Comparison of ENCODE assay signal across 8 mouse cellular contexts in genomic region chr15:12268021-12268420, GRCm38 (mm10). TPM values are rescaled to one million over a fixed set of nuclear protein-coding genes. Genes with fewer than 3 reads are reported as not detected.
DNase-seq lines count a peak whose midpoint lies in the region; ATAC-seq and TF ChIP-seq lines count a peak whose summit lies in the region.

No protein-coding gene starts in this region.

- ATAC-seq in embryonic facial prominence, embryonic 14.5 days (ENCODE audit: low read depth): peak; percentile 67
- ATAC-seq in heart, embryonic 16.5 days (replicated peaks; ENCODE audit: extremely low read depth, insufficient read depth, low FRiP score): peak; percentile 52; the same call in 1 of the 2 replicates

- no peak overlapping the region for H3K4me3 ChIP-seq in bone marrow, adult 2 months (replicated peaks; ENCODE audit: control insufficient read depth, low read depth, low read length)
- no peak overlapping the region for H3K4me3 ChIP-seq in embryonic facial prominence, embryonic 14.5 days (ENCODE audit: low read depth, low read length)
- no peak overlapping the region for H3K4me3 ChIP-seq in heart, embryonic 16.5 days (ENCODE audit: low read length)
- H3K4me3 ChIP-seq in liver, adult 2 months (ENCODE audit: insufficient read depth, low read depth, low read length): no peak overlapping the region

- peak; percentile 80 for TF ChIP-seq CTCF in bone marrow, adult 2 months (IDR thresholded peaks at IDR 0.05; ENCODE audit: control insufficient read depth, insufficient read depth, low read length)
- peak; percentile 83 for TF ChIP-seq CTCF in liver, adult 2 months (IDR thresholded peaks at IDR 0.05; ENCODE audit: low read depth, low read length)

- no peaks in the 10 kb centered on the region for H3K27me3 ChIP-seq in embryonic facial prominence, embryonic 14.5 days (replicated peaks; ENCODE audit: control insufficient read depth, insufficient read depth, low read length)
- H3K27me3 ChIP-seq in heart, embryonic 16.5 days (ENCODE audit: control insufficient read depth, insufficient read depth, low read length): no peaks in the 10 kb centered on the region
- no peaks in the 10 kb centered on the region for H3K27me3 ChIP-seq in liver, adult 2 months (ENCODE audit: control insufficient read depth, insufficient read depth, low read length)
- no peaks in the 10 kb centered on the region for H3K27me3 ChIP-seq in splenic B cell, adult 2 months (ENCODE audit: control insufficient read depth, insufficient read depth, low read length, poor library complexity, severe bottlenecking)

- peaks cover 81% of the 10 kb centered on the region for H3K36me3 ChIP-seq in embryonic facial prominence, embryonic 14.5 days (ENCODE audit: control insufficient read depth, insufficient read depth, low read length)
- H3K36me3 ChIP-seq in heart, embryonic 16.5 days (ENCODE audit: control insufficient read depth, insufficient read depth): peaks cover 46% of the 10 kb centered on the region
- H3K36me3 ChIP-seq in liver, adult 2 months (ENCODE audit: control insufficient read depth, insufficient read depth, low read length): peaks cover 23% of the 10 kb centered on the region
- peaks cover 16% of the 10 kb centered on the region for H3K36me3 ChIP-seq in splenic B cell, adult 2 months (ENCODE audit: control insufficient read depth, insufficient read depth, low read length, poor library complexity, severe bottlenecking)

- H3K27ac ChIP-seq in bone marrow, adult 2 months (ENCODE audit: control insufficient read depth, insufficient read depth, low read depth, low read length, poor library complexity): no peak overlapping the region
- no peak overlapping the region for H3K27ac ChIP-seq in embryonic facial prominence, embryonic 14.5 days (replicated peaks; ENCODE audit: low read depth, low read length)
- no peak overlapping the region for H3K27ac ChIP-seq in heart, embryonic 16.5 days (ENCODE audit: low read length)
- H3K27ac ChIP-seq in liver, adult 2 months (replicated peaks; ENCODE audit: insufficient read depth, low read depth, low read length): no peak overlapping the region

- no peak overlapping the region for H3K9ac ChIP-seq in embryonic facial prominence, embryonic 14.5 days (ENCODE audit: low read depth, low read length)
- no peak overlapping the region for H3K9ac ChIP-seq in heart, embryonic 16.5 days (ENCODE audit: low read length)
- H3K9ac ChIP-seq in liver, adult 2 months (ENCODE audit: low read depth, low read length): no peak overlapping the region

- no peak overlapping the region for H3K4me2 ChIP-seq in embryonic facial prominence, embryonic 14.5 days (ENCODE audit: low read depth, low read length)
- H3K4me2 ChIP-seq in heart, embryonic 16.5 days (ENCODE audit: low read depth, low read length): no peak overlapping the region

- H3K9me3 ChIP-seq in embryonic facial prominence, embryonic 14.5 days (ENCODE audit: control insufficient read depth, low read length): no peaks in the 10 kb centered on the region
- H3K9me3 ChIP-seq in heart, embryonic 16.5 days (replicated peaks; ENCODE audit: control insufficient read depth, low read length): no peaks in the 10 kb centered on the region

- DNase-seq in CD8-positive naive resting alpha-beta T cell, adult 2 months (ENCODE audit: low read depth in 2 of 2, low spot score in 2 of 2): peak; percentile 36 to 64
- peak; percentile 81 for DNase-seq in embryonic facial prominence, embryonic 14.5 days (ENCODE audit: low spot score)
- peak; percentile 87 for DNase-seq in kidney, postnatal 10 days
- DNase-seq in liver, adult 2 months (ENCODE audit: extremely low read depth, low read depth, low spot score): peak; percentile 24
- peak; percentile 39 to 53 for DNase-seq in natural killer cell, adult 2 months (ENCODE audit: low spot score in 2 of 2)
- DNase-seq in splenic B cell, adult 2 months (ENCODE audit: low read depth, low spot score): peak; percentile 74

- no peaks in the 10 kb centered on the region for H3K79me2 ChIP-seq in liver, adult 2 months (ENCODE audit: control insufficient read depth, insufficient read depth, low read length)

- 59% methylated on average over 1 of the region's 1 CpGs for WGBS in bone marrow, adult 2 months
- 56% methylated on average over 1 of the region's 1 CpGs for WGBS in embryonic facial prominence, embryonic 14.5 days
- 36% methylated on average over 1 of the region's 1 CpGs for WGBS in heart, embryonic 16.5 days
- 61% methylated on average over 1 of the region's 1 CpGs for WGBS in liver, adult 2 months

- no peaks in the 10 kb centered on the region; the same call in 1 of the 2 replicates for H3K4me1 ChIP-seq in bone marrow, adult 2 months (ENCODE audit: control insufficient read depth, insufficient read depth, low read length)
- no peaks in the 10 kb centered on the region for H3K4me1 ChIP-seq in embryonic facial prominence, embryonic 14.5 days (ENCODE audit: control insufficient read depth, insufficient read depth, low read length)
- H3K4me1 ChIP-seq in heart, embryonic 16.5 days (ENCODE audit: control insufficient read depth, insufficient read depth, low read length): no peaks in the 10 kb centered on the region
- H3K4me1 ChIP-seq in liver, adult 2 months (ENCODE audit: control insufficient read depth, insufficient read depth, low read length): no peaks in the 10 kb centered on the region

- TF ChIP-seq POLR2A in bone marrow, adult 2 months (IDR thresholded peaks at IDR 0.05; ENCODE audit: borderline replicate concordance, control insufficient read depth, low read depth, low read length): no peak
- TF ChIP-seq POLR2A in liver, adult 2 months (IDR thresholded peaks at IDR 0.05; ENCODE audit: extremely low read depth, insufficient read depth, low read length): no peak

RNA-seq across cellular contexts. Expression of gene Golph3, which starts 53.2 kb away (rescaled TPM):
- 27.1 and 30.1 TPM in 2 replicates for polyA plus RNA-seq in bone marrow, adult 2 months (2011; ENCODE audit: insufficient read depth, insufficient read length, low replicate concordance, missing spikeins)
- polyA plus RNA-seq in embryonic facial prominence, embryonic 14.5 days (2014; fragmentation: Nextera tagmentation; extraction: Ambion mirVana): 115 and 118 TPM in 2 replicates
- polyA plus RNA-seq in heart, embryonic 16.5 days (2015; fragmentation: Nextera tagmentation; extraction: Ambion mirVana): 61.3 and 67.6 TPM in 2 replicates
- 49.8 and 54.6 TPM in 2 replicates for total RNA-seq in liver, adult 2 months (2014; rRNA removed)
- polyA plus RNA-seq in liver, adult 2 months (2012; rRNA removed): 48.0 and 52.4 TPM in 2 replicates

RNA-seq across cellular contexts. Expression of gene 1810049J17Rik, which starts 53.7 kb away (rescaled TPM):
- polyA plus RNA-seq in bone marrow, adult 2 months (2011; ENCODE audit: insufficient read depth, insufficient read length, low replicate concordance, missing spikeins): not detected in 2 replicates
- 2.1 and 2.9 TPM in 2 replicates for polyA plus RNA-seq in embryonic facial prominence, embryonic 14.5 days (2014; fragmentation: Nextera tagmentation; extraction: Ambion mirVana)
- polyA plus RNA-seq in heart, embryonic 16.5 days (2015; fragmentation: Nextera tagmentation; extraction: Ambion mirVana): 0.75 TPM in 1 of 2 replicates, not detected in the other
- total RNA-seq in liver, adult 2 months (2014; rRNA removed): not detected in 2 replicates
- not detected in 2 replicates for polyA plus RNA-seq in liver, adult 2 months (2012; rRNA removed)

Comparison
In these comparisons a context has a peak if more than half of its experiments do, and no peak if none do; other contexts are left out.
1. DNase-seq: peak in every context shown above with its lines; median percentile 87 in kidney, postnatal 10 days; 81 in embryonic facial prominence, embryonic 14.5 days; 74 in splenic B cell, adult 2 months; 50 in CD8-positive naive resting alpha-beta T cell, adult 2 months; 46 in natural killer cell, adult 2 months; 24 in liver, adult 2 months.